Mouse (Mus musculus) ovary, postnatal 36 days (tissue): Measurements from ENCODE around the gene 1700092M07Rik.
"Not testable (repeated sequence)": the region's sequence is repeated elsewhere in the genome, so short reads cannot be mapped to it uniquely, and the experiment has no call there.

Experiments used
- DNase-seq: peaks from one replicate; pipeline ENCODE4 v3.0.0; 2022; ENCODE audit warnings: low spot score, mixed read lengths

The 1700092M07Rik gene

GRCm38 (mm10) chr19:8716767-8717475 is 23.6 kb upstream of the 1700092M07Rik start:
- DNase-seq, result no peak

DNA sequence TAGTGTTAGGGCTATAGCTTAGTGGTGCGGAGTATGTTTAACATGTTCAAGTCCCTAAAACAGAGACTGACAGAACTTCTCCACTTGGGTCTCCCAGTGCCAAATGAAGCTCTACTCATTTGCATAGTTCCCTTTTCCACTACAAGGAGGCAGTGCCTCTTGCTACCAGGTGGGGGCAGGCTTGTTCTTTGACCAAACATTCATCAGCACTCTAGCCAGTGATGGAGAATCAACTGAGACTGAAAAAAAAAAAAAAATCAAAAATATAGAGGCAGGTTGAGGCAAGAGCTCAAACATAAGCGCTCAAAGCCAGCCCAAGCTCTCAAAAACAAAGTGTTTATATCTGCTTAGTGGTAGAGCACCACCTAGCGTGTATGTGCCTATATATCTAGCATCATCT is 22.2 kb upstream of the 1700092M07Rik start:
- DNase-seq, result peak; percentile 41

- not testable (repeated sequence) for DNase-seq
Observed at GRCm38 (mm10) chr19:8719037-8719436, 21.5 kb upstream of the 1700092M07Rik start.

DNA sequence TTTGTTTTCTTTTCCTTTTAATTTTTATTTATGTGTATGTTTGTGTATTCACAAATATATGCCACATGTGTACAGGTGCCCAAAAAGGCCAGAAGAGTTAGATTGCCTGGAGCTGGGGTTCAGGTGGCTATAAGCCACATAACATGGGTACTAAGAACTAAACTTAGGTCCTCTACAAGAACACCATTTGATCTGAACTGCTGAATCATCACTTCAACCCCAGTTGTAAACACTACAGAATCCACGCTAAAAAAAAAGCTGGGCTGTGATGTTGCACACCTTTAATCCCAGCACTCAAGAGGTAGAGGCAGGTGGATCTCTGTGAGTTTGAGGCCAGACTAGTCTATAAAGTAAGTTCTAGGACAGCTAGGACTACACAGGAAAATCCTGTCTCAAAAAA is 19.1 kb upstream of the 1700092M07Rik start:
- no peak for DNase-seq

DNA sequence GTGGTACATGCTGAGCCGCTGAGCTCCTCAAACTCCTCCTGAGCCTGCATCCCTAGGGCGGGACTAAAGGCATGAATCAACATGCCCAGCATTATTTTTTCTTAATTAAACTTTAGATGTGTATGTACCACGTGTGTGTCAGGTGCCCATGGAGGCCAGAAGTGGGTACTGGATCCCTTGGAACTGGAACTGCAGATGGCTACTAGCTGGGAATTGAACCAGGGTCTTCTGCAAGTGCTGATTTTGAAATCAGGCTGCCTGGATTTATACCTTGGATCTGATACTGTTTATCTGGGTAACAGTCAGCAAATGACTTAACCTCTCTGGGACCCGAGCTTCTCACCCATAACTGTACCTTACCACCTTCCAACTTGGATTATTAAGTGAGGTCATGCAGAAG is 18.5 kb upstream of the 1700092M07Rik start:
- no peak for DNase-seq

DNA sequence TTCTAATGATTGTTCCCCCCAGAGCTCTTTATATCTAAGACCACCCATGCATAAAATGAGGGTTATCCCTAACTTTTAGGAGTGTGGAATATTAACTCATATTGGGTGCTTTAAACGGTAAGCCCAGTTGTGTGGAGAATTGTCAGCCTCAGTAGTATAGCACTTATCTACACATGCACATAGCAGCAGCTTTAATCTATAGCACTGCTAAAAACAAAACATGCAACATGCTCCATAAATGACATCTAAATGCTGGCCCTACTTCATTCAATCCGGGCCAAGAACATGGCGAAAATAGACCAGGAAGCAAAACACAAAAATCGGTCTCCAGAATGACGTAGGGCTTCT is 18.0 kb upstream of the 1700092M07Rik start:
- DNase-seq, result no peak

- DNase-seq, result peak; percentile 94
Observed at GRCm38 (mm10) chr19:8722907-8723573, 17.5 kb upstream of the 1700092M07Rik start, which contains the start of gene Slc3a2. TSS of gene Slc3a2 (minus strand) at chr19:8723369.

DNA sequence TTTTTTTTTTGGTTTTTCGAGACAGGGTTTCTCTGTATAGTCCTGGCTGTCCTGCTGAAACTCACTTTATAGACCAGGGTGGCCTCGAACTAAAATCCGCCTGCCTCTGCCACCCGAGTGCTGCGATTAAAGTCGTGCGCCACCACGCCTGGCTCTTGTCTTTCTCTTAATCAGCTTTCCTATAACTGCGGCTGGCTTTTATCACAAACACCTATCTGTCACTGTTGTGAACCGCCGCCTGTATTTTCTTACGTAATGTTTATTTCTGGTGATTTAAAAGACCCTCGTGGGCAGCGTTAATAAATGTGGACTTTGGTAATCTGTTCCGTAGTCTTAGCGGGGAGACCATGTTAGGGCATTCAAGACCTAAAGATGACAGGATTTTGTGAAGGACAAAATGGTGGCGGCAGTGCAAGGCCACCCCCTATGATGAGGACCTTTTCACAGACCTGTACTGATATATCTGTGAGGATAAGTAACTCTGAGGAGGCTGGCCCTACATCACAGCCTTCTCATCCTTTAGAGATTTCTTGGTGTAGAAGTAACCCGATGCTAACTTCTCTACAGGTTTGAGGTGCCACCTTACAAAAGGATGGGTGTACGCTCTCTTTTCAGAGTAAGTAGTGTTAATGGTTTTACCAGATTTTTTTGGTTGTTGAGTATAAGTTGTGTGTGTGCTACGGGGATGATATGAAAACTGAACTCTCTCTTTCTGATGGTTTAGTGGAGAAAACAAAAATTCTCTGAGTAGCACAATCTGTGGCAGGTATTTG is 16.8 kb upstream of the 1700092M07Rik start:
- DNase-seq, result no peak

- no peak for DNase-seq
Observed at GRCm38 (mm10) chr19:8724392-8724791, 16.1 kb upstream of the 1700092M07Rik start.

DNA sequence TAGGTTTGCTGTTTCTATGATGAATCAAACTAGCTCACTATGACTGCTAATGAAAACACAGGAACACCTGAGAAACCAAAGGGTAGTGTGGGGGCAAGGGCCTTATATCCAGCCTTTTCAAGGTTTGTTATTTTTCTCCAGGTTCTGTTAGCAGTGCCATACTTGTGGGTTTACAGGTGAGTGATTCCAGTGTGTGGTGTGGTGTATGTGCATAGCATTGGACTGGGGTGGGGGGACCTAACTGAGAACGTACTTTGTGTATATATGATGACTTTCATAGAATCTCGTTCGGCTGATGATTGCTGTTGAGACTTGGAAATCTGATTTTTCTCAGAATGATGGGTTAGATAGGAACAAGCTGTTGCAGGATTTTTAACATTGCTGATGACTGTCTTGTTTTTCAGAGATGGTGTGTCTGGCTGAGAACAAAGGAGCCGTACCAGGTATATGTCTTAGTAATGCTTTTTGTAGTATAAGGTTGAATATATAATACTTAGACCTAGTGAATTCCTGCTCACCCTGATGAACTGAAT is 15.4 kb upstream of the 1700092M07Rik start:
- no peak for DNase-seq

GRCm38 (mm10) chr19:8726609-8727390 is 13.7 kb upstream of the 1700092M07Rik start:
- no peak for DNase-seq

- no peak for DNase-seq
Observed at GRCm38 (mm10) chr19:8727495-8728114, 12.9 kb upstream of the 1700092M07Rik start.

- not testable (repeated sequence) for DNase-seq
Observed at GRCm38 (mm10) chr19:8728335-8729099, 12.0 kb upstream of the 1700092M07Rik start.

GRCm38 (mm10) chr19:8734334-8734733 is 6.2 kb upstream of the 1700092M07Rik start:
- DNase-seq, result no peak

GRCm38 (mm10) chr19:8735389-8736159 is 4.9 kb upstream of the 1700092M07Rik start, which contains the start of gene Wdr74:
TSS of gene Wdr74 (plus strand) at chr19:8735827.
- peak; percentile 89 for DNase-seq

DNA sequence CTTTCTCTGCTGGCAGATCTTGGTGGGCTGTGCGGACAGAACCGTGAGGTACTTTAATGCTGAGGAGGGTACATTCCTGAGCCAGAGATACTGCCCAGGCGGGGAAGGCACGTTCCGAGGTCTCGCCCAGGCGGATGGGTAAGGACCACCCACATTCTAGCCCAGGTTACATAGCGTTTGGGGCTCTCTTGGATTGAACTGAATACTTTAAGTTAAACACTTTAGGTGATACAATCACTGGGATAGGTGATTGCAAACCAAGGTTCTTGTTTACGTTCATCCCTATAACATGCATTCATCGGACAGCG is 4.4 kb upstream of the 1700092M07Rik start:
- no peak for DNase-seq

GRCm38 (mm10) chr19:8738911-8739310 is 1.6 kb upstream of the 1700092M07Rik start:
- DNase-seq, result no peak

DNA sequence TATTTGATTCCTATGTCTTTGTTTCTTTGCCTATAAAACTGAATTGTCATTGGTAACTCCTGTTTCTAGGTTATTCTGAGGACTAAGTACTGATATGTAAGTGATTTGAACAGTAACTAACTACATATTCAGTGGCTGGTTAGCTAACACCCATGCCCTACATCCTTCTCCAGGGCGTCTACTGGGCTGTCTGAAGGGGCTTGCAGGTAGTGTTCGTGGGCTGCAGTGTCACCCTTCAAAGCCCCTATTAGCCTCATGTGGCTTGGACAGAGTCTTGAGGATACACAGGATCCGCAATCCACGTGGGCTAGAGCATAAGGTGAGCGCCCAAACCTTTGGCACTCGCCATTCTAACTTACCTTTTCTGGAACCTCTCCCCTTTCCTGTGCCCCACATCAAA is 872 bp upstream of the 1700092M07Rik start:
- DNase-seq, result no peak

DNA sequence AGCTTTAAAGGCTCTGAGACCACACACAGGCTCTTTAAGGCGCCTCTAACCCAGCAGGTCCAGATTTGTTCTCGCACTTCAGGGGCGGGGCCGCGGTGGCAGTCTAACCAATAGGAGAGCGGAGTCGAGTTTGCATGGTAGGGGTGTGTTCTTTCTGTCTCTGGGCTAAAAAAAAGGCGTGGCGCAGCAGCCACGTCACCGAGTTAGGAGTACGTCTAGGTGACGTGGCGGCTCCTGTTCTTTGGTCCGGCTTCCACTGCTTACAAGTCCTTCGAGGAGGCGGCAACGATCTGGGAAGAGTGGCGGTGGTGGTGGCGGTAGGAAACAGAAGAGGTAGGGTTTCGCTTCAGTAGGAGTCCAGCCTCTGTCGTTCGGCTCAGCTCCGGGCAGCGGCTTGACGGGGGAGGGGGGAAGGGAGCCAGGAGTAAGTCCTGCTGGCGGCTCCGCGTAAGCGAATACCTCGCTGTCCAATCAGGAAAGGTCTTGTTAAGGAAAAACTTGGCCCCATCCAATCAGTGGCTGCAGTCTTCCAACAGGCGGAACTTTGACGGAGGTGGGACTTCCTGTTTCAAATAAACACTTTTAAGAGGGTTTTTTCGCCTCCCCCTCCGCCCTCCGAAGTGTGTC is 838 bp downstream of the 1700092M07Rik start, which contains the start of gene Stx5a:
Gene Stx5a (plus strand): TSS at position 171 of the 627 bp plus-strand sequence.
- peak; percentile 93 for DNase-seq
